Comparison of ENCODE assay signal across 11 mouse cellular contexts in the genomic region with DNA sequence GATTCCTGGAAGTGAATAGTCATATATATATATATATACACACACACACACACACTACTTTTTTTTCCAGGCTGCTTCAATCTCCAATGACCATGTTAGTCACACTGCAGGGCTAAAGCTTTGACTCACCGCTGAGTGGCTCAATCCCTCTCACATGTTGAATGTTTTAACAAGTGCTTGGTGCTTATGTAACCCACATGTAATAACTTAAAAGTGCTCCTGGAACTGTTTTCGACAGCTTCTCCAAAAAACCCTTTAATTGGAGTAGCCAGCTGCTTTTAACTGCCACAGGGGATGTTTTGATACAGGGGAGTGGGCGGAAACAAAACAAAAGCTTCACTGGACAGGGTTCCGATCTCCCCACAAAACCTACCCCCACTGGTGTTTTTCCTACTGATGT. TPM values are rescaled to one million over a fixed set of nuclear protein-coding genes. Genes with fewer than 3 reads are reported as not detected.
A peak's percentile ranks its signal among the peaks of the same experiment; 100 is the strongest.
DNase-seq lines count a peak whose midpoint lies in the region; ATAC-seq and TF ChIP-seq lines count a peak whose summit lies in the region.
"Had no signal": no experiment of that assay in that cellular context is flagged by ENCODE, and none has a peak within 500 bp of the region (broad histone marks: within the 10 kb centered on the region; RNA-seq: fewer than 3 reads in every experiment).

No protein-coding gene starts in this region.

- no peak overlapping the region for H3K27ac ChIP-seq in heart, adult 2 months
- no peak overlapping the region for H3K27ac ChIP-seq in stomach, postnatal 0 days (replicated peaks)
- H3K27ac ChIP-seq: embryonic facial prominence, embryonic 12.5 days had no signal

- H3K4me2 ChIP-seq in stomach, postnatal 0 days (replicated peaks; ENCODE audit: low read depth): no peak overlapping the region
- H3K4me2 ChIP-seq: embryonic facial prominence, embryonic 12.5 days had no signal

- no peak for ATAC-seq in stomach, postnatal 0 days (ENCODE audit: low FRiP score, low TSS enrichment)

- no peaks in the 10 kb centered on the region for H3K4me1 ChIP-seq in heart, adult 2 months (ENCODE audit: control insufficient read depth, insufficient read depth, low read length)
- no peaks in the 10 kb centered on the region for H3K4me1 ChIP-seq in stomach, postnatal 0 days (replicated peaks; ENCODE audit: control insufficient read depth, insufficient read depth)
- H3K4me1 ChIP-seq: embryonic facial prominence, embryonic 12.5 days had no signal

- TF ChIP-seq POLR2A in heart, adult 2 months (IDR thresholded peaks at IDR 0.05; ENCODE audit: insufficient read depth, low read depth, low read length): no peak

- no peak overlapping the region for H3K9ac ChIP-seq in heart, adult 2 months (ENCODE audit: low read depth, low read length)
- no peak overlapping the region for H3K9ac ChIP-seq in stomach, postnatal 0 days (ENCODE audit: low read length)
- H3K9ac ChIP-seq: embryonic facial prominence, embryonic 12.5 days had no signal

- H3K9me3 ChIP-seq in stomach, postnatal 0 days (ENCODE audit: control insufficient read depth, low read length): no peaks in the 10 kb centered on the region
- H3K9me3 ChIP-seq: embryonic facial prominence, embryonic 12.5 days had no signal

- intact Hi-C loops in left cerebral cortex, postnatal 4 days (cut with DNase I): no loop called here
- intact Hi-C loops in heart, adult 2 months (cut with DNase I): no loop called here

- H3K36me3 ChIP-seq in heart, adult 2 months (ENCODE audit: control insufficient read depth, insufficient read depth, low read length): no peaks in the 10 kb centered on the region
- no peaks in the 10 kb centered on the region for H3K36me3 ChIP-seq in stomach, postnatal 0 days (ENCODE audit: control insufficient read depth, insufficient read depth, low read length)
- H3K36me3 ChIP-seq: embryonic facial prominence, embryonic 12.5 days had no signal

- TF ChIP-seq CTCF in heart, adult 2 months (IDR thresholded peaks at IDR 0.05): no peak
- TF ChIP-seq CTCF in stomach, postnatal 0 days (IDR thresholded peaks at IDR 0.05; ENCODE audit: low read depth): no peak

- no peak for TF ChIP-seq EP300 in heart, adult 2 months (IDR thresholded peaks at IDR 0.05; ENCODE audit: insufficient read depth, low read depth, low read length)
- no peak for TF ChIP-seq EP300 in stomach, postnatal 0 days (optimal IDR thresholded peaks at IDR 0.05)

- DNase-seq in left cerebral cortex, adult 18-20 months (ENCODE audit: low spot score in 2 of 2): peak; percentile 24 to 31
- no peak for DNase-seq in left cerebral cortex, postnatal 4 days
- DNase-seq in adipocyte (ENCODE audit: low spot score): peak; percentile 100
- DNase-seq in brain, adult 2 months (ENCODE audit: low read depth, low spot score): peak; percentile 58
- peak; percentile 2 to 8 for DNase-seq in layer of hippocampus, postnatal 36 days
- no peak for DNase-seq in urinary bladder, postnatal 25 days (ENCODE audit: low spot score)
- DNase-seq in heart, adult 2 months: no peak
- DNase-seq in stomach, postnatal 0 days (ENCODE audit: low spot score): no peak
- DNase-seq: kidney, adult 9 months; thymus, postnatal 36 days had no signal

- no peak overlapping the region for H3K4me3 ChIP-seq in heart, adult 2 months
- no peak overlapping the region for H3K4me3 ChIP-seq in stomach, postnatal 0 days (ENCODE audit: low read depth, low read length)
- H3K4me3 ChIP-seq: embryonic facial prominence, embryonic 12.5 days had no signal

- no peaks in the 10 kb centered on the region for H3K27me3 ChIP-seq in heart, adult 2 months (ENCODE audit: control insufficient read depth, insufficient read depth, low read length)
- no peaks in the 10 kb centered on the region for H3K27me3 ChIP-seq in stomach, postnatal 0 days (ENCODE audit: control insufficient read depth, insufficient read depth, low read length)
- H3K27me3 ChIP-seq: embryonic facial prominence, embryonic 12.5 days had no signal

- 64% methylated on average over 4 of the region's 4 CpGs for WGBS in heart, adult 2 months
- 75% methylated on average over 4 of the region's 4 CpGs for WGBS in stomach, postnatal 0 days

- no peaks in the 10 kb centered on the region for H3K79me2 ChIP-seq in heart, adult 2 months (replicated peaks; ENCODE audit: control insufficient read depth, insufficient read depth, low read length)

RNA-seq across cellular contexts. Expression of a gene that starts 29.4 kb away (rescaled TPM):
- total RNA-seq in left cerebral cortex, adult 18-20 months (2021): 10 to 100 TPM; 27.3 to 29.3 TPM
- 10 to 100 TPM; 33.4 to 35.0 TPM for total RNA-seq in left cerebral cortex, postnatal 4 days (2021)
- 10 to 100 TPM; 23.0 to 28.7 TPM for total RNA-seq in layer of hippocampus, postnatal 36 days (2021)
- 10 to 100 TPM; 10.7 to 15.5 TPM for total RNA-seq in heart, adult 2 months (2021)
- polyA plus RNA-seq in heart, adult 2 months (2012; rRNA removed): 2.1 and 6.6 TPM in 2 replicates
- polyA plus RNA-seq in stomach, postnatal 0 days (2015; fragmentation: Nextera tagmentation; extraction: Ambion mirVana): 10.7 and 13.7 TPM in 2 replicates

Comparison
In these comparisons a context has a peak if more than half of its experiments do, and no peak if none do; other contexts are left out.
1. DNase-seq: peak in left cerebral cortex, adult 18-20 months (2 of 2), adipocyte (single experiment), brain, adult 2 months (single experiment) and layer of hippocampus, postnatal 36 days (2 of 2); none in left cerebral cortex, postnatal 4 days (single experiment), urinary bladder, postnatal 25 days (single experiment), heart, adult 2 months (0 of 2) and stomach, postnatal 0 days (single experiment).